Mouse (Mus musculus) megakaryocyte, adult 5-6 weeks (primary cell): ENCODE measurements at regions not wholly inside any gene's neighbourhood (a gene's known extent, or its start where the extent isn't known, plus 50 kb on each side); places are given as distances from the start of the nearest gene placed in this dataset.
A peak's percentile ranks its signal among the peaks of the same experiment; 100 is the strongest.

Source experiments
- ATAC-seq: 2 replicates; pipeline ENCODE4 v1.8.0; 2016; ENCODE audit warnings: mild to moderate bottlenecking, inconsistent platforms; ENCODE audit not compliant: poor library complexity, severe bottlenecking

DNA sequence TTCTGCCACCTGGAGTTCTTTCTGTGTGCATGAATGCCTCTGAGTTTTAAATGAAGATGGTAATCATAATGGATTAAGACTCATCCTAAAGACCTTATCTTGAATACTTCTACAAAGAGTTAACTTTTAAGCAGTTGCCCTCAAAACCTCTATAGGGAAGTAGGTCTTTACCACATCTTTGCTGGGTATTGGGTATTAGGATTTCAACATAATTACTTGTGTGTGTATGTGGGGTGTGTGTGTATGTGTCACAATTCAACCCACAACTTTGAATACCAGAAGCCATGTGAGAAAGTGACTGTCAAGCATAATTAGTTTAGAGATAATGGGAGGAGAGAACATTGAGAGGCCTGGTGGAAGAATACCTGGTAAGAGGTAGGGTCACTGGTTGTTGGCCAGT is 111.3 kb upstream of the Trpm3 start:
- peak; percentile 99 for ATAC-seq

DNA sequence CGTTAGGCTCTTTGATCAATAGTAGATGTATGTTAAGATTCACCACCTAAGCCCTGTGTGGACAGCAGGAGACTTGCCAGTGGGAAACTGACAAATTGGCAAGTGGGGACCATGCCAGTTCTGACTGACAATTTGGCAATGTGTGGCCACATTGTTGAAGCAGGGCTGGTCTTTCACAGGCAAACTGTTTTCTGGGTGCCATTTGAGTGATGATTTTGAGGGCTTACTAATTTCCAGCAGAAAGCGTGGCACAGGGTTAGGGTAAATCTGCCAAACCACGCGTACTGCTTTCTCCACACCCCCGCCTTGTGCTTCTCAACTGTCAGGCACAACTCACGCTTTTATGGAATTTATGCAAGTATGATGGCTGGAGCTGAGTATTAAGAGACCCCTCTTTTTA is 91.2 kb upstream of the Trpm3 start:
- no peak for ATAC-seq

DNA sequence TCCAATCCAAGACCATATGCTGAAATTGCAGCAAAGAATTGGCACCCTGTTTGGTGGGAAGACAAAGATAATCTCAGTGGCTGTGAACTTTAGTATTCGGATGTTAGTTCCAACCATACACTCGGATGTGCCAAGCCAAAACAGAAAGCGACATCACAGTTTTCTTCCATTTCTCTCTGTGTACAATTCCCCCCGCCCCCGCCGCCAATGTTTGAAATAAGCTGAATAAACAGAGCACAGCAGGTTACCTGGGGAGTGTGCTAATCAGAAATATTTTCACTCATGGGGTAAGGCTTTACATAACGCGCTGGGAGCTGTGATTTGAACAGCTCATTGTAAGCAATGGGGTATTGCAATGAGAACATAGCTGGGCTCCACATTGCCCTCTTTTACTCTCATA is 72.5 kb upstream of the Trpm3 start:
- no peak for ATAC-seq

DNA sequence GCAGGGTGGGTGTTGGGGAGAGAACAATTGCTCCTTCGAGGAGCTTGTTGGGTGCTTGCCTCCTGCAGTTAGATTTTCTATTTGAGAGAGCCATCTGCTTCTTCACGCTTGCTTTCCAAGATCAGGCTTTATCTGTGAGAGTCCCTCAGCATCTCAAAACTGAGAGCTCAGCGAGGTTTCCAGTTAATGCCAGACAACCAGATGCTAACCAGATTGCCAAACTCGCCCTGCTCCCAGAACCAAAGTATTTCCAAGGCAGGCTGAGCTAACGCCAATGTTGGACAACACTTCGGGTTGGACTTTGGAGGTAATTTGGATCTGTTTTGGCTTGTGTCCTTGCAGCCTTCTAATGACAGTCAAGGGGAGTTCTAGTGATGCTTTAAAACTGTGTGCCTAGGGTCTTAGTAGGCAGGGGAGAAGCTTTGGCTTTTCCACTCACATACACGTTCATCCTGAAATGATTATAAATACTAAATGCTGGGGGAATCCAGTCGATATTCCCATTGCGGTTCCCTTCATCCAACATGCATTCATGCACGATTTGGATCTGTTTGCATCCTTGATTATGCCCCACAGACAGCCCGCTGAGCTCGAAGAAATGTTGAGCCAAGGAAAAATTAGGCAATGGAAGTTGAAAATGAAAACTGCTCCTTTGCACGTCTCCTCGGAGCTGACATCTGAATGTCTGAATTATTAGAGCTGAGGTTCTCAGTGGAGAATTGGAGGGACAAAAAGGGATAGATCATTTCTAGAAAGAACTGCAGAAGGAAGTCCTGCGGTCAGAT is 68.4 kb upstream of the Trpm3 start:
- no peak for ATAC-seq

DNA sequence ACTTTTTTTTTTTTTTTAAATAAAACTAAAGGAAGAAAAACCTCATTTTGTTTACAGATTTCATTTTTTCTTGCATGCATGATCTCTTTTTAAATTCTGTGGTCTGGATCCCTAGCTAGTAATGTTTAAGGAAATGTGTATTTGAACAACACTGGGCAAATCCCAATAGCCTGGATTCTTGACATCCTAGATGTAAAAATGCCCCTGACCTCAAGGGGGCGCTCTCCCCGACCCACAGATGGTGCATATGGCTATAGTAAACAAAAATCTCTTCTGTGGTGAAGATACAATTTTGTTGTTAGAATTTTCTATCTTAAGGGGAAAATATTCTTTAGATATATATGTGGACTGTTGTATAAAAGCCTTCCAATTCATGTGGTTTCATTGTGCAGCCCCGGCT is 67.1 kb upstream of the Trpm3 start:
- no peak for ATAC-seq

DNA sequence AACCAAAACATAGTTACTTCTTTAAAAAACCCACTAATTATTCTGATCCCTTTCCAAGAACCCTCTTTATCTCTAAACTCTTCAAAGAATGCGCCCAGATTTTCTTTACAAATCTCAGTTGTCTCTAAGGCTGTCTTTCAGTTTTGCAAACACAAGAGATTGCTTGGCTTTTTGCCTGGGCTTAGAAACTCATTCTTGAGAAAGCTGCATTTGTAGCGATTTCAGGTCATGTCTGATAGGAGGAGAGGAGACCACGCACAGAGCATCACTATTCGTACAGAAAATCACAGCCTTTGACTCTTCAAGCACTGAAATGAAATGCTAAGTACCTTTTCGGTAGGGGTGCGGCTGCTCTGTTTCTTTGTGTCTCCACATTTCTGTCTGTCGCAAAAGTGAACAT is 64.8 kb upstream of the Trpm3 start:
- ATAC-seq = no peak

DNA sequence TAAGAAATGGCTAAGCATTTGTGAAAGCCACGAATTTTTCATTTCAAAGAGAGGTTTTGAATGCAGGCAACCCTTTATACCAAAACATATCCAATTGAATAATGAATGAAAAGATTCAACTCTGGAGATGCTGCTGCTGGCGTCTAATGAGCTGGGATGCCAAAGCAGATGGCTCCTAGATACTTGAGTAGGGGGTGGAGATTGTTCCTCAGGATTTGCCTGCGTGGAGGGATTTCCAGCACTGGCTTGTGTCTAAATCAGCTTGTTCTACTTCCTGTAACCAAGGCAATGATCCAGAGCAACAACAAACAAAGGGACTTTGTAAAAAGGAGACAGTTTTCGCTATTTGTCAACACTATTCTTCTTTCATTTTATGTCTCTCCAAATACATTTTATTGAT is 57.4 kb upstream of the Trpm3 start:
- ATAC-seq = no peak
